Mouse (Mus musculus) neutrophil, adult 83 days (primary cell): ENCODE measurements around the gene Trpm1. TPM values are rescaled to one million over a fixed set of nuclear protein-coding genes. Genes with fewer than 3 reads are reported as not detected.

Experiments used
- total RNA-seq, 2 experiments: library from RNA; stranded (reverse); gene quantifications; one replicate each; pipeline ENCODE4 v1.2.4; 2023

The Trpm1 gene
- not detected for total RNA-seq

GRCm38 (mm10) chr7:64153535-64153934 lies at the start of gene Trpm1:
TSS of gene Trpm1 (plus strand) at chr7:64153835.

GRCm38 (mm10) chr7:64287414-64288091 lies 133.9 kb downstream of the Trpm1 start, which contains the start of gene Mtmr10:
TSS of gene Mtmr10 (plus strand) at chr7:64287653.

Other genes starting within 250 kb of the Trpm1 start
- gene E030018B13Rik, start 237.0 kb upstream of the Trpm1 start, total RNA-seq, result not detected
- gene Klf13, start 214.9 kb upstream of the Trpm1 start, total RNA-seq, result 100 to 1,000 TPM; 253 to 336 TPM
- 10 to 100 TPM; 10.0 to 10.4 TPM for gene Mtmr10, start 133.8 kb downstream of the Trpm1 start, total RNA-seq
- 1 to 10 TPM; 3.2 to 3.4 TPM for gene Fan1, start 220.3 kb downstream of the Trpm1 start, total RNA-seq
- 10 to 100 TPM; 22.3 to 27.5 TPM for gene Mphosph10, start 238.4 kb downstream of the Trpm1 start, total RNA-seq
- gene Mcee, start 238.8 kb downstream of the Trpm1 start, total RNA-seq, result 10 to 100 TPM; 35.0 to 39.8 TPM